Mouse (Mus musculus) left cerebral cortex, adult 11 months (tissue): ENCODE results near the gene Upf2.
"Not testable (repeated sequence)": the region's sequence is repeated elsewhere in the genome, so short reads cannot be mapped to it uniquely, and the experiment has no call there.

Experiments used
- DNase-seq: peaks from one replicate; pipeline ENCODE4 v3.0.0; 2022; ENCODE audit warnings: low spot score

Upf2 gene

DNA sequence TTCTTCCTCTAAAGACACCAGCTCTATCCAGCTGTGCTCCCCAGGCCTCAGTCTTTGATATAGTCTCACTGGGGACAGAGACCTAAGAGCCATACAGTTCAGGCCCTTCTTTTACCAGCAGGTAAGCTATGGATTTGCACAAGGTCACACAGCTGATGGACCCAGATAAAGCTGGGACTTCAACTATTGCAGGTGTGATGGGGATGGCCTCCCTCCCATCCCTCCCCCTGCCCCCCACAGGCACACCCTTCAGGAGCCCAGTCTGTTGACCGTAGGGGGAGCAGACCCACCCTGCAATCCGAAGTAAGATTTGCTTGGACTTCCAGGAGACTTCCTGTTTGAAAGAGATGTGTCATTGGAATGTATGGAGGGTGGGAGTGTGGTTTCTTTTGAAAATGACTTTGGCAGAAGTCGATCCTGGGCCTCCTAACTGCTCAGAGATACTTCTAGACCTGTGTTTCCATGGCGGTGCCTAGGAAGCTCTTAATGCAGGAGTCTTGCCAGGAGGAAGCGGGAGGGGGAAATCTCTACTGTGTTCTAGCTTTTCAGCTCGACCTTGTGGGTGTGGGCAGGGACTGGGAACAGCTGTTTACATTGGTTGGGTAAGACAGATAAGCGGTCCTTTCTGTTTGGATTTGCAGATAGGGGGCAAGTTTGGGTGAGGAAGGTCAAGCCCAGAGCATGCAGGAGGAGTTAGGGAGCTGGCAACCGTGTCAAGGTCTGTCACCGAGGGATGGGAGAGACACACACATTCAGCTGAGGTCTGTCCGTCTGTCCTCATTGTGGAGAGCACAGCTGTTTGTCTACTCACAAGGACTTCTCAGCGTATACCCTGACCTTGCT lies 120.5 kb downstream of the Upf2 start:
- DNase-seq, result no peak

DNA sequence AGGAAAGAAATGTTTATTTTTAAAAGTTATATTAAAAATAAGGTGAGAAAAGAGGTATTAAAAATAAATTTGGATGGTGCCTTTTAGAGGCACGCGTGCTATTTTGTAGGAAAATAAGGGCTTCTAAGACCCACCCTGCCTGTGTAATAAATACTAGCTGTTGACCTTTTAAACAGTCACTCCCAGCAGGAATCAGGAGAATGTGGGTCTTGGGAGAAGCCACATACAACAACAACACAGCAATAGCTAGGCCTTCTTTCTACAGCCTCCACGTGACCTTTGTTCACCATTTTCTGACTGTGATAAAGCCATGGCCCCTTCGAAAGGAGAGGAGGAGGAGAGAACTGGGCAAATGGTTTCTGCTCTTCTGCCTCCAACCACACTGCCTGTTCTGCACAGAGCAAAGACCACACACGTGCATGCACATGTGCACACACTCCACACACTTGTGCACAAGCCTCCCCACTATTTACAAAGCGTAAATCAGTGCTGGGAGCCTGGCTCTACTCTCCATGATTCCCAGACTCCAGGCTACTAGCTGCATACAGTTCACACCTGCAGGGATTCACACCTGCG lies 121.5 kb downstream of the Upf2 start:
- no peak for DNase-seq

DNA sequence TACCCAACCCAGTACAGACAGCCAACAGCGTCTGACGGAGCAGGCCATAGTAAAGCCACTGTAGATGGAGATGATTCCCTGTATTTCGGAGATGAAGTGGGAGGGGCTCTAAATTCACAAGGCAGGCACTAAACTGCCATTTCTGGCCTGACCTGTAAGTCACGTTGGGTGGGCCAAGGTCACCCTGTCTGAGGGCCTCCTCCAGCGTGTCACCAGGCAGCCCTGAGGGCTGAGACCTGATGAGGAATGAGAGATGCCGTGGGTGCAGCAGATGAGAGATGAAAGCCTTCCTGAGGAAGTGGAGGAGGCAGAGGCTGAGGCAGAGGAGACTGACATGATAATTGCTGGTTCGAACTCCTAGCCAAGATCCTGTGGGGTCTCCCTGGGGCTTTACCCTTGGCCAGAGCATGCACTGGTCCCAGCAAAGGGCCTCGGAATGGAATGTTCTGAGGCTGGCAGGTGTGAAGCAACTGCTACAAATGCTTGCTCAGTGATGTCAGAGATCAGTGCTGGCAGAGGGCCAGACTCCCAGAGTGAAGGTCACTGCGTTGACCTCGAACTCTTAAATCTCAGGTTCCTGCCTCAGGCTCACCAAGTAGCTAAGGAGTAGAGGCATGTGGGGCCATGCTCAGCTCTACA lies 123.7 kb downstream of the Upf2 start:
- no peak for DNase-seq

DNA sequence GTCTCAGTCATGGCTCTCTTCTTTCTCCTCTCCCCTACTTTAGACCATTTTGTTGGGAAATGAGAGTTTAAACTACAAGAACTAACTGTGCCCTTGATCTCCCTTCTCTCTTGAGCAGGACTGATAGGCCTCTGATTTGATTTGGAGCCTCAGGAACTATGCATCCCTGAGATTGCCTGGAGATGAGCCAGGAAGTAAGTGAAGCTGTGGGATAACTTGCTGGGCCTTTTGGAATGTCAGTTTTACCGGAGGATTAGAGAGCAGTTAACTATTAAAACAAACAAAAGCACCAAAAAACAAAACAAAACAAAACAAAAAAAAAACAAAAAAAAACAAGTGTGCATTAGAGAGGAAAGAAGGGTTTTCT lies 124.2 kb downstream of the Upf2 start:
- no peak for DNase-seq

DNA sequence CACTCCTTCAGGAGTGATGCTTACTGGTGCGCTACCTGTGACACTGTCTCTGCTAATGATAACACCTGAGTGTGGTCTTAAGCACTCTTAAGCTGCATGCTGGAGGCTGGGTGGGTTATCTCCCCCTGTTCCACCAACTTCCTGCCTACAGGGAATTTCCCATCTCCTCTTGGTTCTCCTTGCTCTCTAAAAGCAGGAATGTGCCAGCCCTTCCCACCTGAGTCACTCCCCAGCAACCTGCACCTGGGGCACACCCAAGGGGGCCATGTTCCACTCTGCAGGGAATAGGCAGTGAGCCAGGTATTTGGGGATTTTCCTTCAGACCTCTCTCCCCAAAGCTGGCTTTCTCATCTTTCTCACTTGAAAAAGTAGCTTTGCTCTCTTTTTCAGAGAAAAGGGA lies 128.8 kb downstream of the Upf2 start:
- no peak for DNase-seq

DNA sequence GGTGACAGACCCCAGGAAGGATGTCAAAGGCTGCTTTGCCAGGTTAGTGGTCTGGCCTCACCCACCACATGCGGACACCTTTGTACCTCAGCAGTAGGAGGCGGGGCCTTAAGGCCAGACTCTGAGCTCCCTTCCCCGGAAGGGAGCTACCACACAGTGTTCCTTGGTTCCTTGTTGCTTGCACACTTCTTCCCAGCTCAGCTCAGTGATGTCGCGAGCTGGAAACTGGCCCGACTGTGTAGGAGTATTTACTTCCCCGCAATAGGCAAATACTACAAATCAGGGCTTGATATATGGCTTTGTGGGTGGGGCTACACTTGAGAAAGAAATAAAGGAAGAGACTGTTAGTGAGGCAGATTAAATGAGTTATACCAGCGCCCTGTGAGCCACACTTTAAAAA lies 129.8 kb downstream of the Upf2 start:
- no peak for DNase-seq

DNA sequence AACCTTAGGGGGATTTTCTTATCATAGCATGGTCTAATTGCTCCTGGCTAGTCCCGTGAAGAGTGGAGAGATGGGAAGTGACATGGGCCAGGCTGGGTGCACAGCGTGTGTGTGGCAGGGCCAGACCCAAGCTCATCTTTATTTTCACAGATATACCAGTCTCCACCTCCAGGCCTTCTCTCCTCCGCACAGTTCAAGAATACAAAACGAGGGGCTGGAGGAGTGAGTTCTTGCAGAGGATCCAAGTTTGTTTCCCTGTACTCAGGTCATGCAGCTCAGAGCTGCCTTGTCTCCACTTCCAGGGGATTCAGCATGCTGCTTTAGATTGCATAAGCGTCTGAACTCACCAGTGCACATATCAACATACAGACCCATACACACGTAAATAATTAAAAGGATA lies 131.3 kb downstream of the Upf2 start:
- no peak for DNase-seq

DNA sequence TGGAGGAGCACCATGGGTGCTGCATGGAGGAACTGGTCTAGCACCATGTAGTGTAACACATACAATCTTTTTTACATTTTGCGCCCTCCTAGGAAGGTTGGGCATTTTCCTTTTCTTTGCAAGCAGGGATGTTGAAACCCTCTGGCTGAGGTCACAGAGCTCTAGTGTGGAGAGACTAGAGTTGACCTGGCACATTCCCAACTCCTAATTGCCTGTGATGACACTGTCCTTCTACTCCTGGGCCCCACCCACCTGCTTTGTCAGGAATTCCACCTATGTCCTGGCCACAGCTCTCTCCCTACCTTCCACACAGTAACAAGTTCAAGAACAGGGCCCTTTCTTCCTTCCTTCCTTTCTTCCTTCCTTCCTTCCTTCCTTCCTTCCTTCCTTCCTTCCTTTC lies 132.4 kb downstream of the Upf2 start:
- no peak for DNase-seq

DNA sequence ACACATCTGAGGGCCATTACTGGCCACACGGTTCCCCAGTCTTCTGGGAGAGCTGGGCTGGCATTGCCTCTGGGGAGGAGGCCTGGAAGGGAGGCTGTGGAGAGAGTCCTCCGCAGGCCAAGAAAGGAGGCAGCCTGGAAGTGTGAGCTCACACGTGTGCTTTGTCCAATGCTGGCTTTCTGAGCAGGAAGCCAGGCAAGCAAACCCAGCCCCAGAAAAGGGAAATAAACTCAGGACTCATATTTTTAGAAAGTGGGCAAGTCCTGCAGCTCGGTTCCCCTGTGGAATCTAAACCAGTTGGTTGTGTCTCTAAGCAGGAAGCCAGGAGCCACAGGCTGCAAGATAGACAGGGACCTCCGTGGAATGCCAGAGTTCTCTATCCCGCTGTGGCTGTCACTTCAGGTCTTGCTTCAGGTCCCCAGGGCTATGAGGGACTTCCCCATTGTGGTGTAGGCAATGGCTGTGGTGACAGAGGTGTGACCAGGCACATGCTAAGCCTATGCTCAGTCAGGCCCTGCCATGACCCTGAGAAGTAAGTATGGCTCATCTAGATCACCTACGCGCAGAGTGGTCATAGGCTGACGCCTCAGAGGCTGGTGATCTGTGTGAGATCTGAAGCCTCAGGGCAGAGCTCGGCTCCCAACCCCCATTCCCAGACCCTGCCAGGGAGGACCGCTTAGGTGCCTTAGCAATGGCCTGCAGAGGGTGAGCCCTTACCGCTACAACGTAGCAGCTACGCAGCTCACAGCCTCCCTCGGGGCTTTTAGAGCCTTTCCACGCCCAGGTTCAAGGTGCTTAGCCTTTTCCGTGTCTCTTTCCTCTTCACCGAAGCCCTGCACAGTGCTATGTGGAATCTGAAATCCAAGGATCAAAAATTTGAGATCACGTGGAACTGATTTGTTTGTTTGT lies 134.6 kb downstream of the Upf2 start:
- DNase-seq, result no peak

DNA sequence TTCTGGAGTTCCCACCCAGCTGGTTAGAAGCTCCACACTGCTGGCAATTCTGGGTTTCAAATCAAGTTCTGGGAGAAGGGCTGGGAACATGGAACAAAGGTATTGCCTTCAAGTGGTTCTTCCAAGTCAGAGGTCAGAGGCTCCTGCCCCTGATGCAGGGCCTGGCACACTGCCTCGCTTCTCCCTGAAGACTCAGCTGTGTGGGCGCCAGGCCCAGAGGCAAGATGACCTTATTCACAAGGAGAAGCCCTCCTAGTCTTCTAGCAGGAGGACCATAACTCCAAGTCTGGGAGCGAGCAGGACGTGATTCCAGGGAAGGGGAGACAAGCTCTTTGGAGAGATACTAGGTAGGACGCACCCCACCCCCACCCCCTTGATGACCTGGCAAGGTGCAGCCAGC lies 135.9 kb downstream of the Upf2 start:
- DNase-seq, result no peak

DNA sequence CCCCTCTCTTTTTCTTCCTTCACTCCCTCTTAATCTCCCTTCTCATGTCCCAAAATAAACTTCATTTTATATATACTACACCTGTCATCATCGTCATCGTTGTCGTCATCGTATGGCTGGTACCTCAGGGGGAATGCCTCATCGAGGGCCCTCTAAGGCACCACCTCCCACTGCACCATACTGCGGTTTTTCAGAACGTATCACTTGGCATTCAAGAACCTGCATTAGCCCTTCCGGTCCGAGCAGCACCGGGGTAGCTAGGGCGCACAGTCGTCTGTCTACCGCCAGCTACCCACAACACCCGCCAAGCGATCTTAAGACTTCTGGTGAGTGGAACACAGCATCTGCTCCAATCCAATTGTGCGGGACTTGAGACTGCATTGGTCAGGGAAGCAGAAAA lies 138.7 kb downstream of the Upf2 start:
- DNase-seq, result not testable (repeated sequence)

DNA sequence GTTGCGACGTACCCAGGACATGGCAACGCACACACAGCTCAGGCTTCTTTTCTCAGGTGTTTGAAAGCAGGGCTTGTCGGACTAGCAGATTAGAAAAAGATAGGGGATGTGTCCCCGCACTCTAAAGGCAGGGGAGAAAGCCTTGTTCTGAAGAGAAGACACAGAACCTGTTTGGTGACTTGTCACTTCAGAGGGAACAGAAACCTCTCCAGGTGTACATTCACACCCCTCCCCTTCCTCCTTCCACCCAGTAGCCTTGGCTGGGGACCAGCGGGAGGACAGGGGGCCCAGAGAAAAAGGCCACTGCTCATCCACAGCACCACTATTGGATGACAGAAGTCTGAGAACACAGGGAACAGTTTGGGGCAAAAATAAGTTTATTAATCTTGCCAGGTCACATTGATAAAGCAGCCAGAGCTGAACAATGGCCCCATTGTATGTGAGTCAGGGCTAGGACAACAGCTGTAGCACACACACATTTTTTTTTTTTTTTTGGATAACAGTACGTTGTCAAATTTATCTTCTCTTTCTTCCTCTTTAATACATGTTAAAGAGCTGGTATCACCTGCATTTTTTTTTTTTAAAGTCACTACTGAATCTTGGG lies 145.9 kb downstream of the Upf2 start:
- no peak for DNase-seq

DNA sequence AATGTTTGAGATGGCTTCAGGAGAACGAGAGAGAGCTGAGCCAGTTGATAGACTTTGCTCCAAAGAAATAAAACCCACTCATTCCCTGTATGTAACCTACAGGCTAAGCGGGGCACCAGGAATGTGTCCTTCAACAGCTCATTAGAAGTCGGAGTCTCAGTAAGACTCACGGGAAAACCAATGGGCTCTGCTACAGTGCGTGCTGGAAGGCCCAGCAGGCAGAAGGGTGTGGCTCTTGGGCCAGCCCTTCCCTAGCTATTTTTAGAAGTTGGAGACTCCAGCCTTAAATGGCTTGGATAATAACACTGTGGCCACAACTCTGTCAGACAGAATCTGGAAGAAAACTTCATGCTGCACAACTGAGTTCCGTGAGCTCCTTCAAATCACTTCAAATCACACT lies 147.7 kb downstream of the Upf2 start:
- DNase-seq, result no peak

DNA sequence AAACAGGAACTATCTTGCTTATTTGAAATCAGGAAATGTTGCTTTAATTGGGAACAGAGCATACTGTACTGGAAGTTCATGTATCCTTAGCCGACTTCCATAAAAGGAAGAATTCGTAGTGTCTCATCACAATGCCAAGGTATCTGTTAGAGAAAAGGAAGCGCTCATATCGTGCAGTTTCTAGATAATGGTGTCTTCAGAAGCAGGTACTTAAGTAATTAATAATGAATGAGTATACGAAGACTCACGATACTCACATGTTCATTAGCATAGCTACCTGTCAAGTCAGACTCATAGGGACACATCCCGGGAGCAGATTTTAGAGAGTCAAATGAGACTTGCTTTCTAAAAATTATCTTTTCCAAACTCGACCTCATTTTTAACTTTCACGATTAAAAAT lies 148.2 kb downstream of the Upf2 start:
- no peak for DNase-seq

DNA sequence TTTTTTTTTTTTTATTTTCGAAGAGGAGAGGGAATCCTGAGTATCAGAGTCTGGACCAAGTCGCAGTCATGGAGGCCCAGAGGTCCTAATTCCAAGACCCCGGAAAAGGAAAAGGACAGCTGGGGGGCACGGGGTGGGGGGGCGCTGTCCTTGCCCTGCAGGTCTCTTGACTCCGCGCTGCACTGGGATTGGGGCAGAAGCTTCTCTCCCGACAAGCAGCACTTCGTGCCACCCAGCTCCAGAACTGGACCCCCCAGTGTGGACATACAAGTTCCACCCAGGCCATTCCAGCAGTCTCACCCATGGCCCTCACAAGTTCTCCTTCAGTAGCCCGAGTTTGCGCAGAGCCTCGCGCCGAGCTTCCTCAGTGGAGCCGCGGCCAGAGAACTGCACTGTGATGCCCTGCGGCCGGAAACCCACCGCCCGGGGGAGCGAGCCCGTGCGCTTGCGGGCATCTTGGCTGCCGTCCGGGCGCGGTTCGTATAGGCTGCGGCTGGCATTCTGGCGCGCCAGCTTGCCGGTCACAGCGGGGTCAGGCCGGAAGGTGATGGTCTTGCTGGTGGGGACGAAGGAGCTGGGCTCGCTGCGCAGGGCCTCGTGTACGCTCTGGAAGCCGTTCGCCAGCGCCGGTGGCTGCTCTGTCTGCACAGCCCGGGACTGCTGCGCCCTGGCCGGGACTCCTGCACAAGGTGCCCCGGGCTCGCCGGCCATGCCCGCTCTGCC lies 148.9 kb downstream of the Upf2 start:
- no peak for DNase-seq

DNA sequence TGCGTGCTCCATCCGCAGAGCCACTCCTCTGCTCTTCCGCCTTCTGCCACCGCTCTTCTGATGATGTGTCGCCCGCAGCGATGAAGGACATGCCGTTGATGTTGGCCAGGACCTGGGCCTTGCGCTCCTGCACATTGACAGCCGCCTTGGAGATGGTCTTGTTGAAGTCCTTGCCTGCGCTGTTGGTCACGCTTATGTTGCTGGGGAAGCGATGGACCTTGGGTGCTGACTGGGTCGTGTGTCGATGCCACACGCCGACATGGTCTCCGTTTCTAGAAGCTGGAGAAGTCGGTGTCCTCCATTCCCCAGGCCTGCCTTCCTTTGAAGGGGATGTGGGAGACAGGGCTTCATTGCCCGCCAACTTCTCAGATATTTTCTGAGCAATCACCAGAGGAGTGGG lies 149.5 kb downstream of the Upf2 start:
- DNase-seq, result no peak

DNA sequence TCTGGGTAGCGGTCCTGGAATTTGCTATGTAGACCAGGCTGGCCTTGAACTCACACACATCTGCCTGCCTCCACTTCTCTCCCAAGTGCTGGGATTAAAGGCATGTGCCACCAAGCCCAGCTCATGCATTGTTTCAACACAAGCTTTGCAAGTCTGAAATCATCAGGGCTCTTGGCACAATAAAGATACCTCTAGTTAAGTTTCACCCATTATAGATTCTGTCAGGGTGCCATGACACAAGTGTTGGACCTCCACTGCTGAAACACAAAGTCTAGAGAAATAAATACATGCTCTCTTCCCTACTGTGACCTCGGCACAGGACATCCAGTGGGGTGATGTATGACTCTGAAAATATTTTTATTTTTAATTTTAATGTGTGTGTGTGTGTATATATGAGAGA lies 154.2 kb downstream of the Upf2 start:
- DNase-seq, result no peak
